Mouse (Mus musculus) MEL-GATA-1-ER (cell line): Measurements from ENCODE around the gene Mrgprh.

ENCODE experiments used
- DNase-seq: peaks from one replicate; pipeline ENCODE4 v3.0.0-alpha.2; 2012; ENCODE audit warnings: low read depth; ENCODE audit errors: extremely low read depth

Gene Mrgprh

GRCm38 (mm10) chr17:12875734-12876133 is at the start of gene Mrgprh:
Gene Mrgprh (plus strand): TSS chr17:12876034.
- no peak for DNase-seq

- no peak for DNase-seq
These were observed 45.5 kb upstream of the Mrgprh start for GRCm38 (mm10) chr17:12830351-12830750.

- no peak for DNase-seq
These were observed 43.6 kb upstream of the Mrgprh start for GRCm38 (mm10) chr17:12832231-12832630.

GRCm38 (mm10) chr17:12832657-12833056 is 43.2 kb upstream of the Mrgprh start:
- no peak for DNase-seq

GRCm38 (mm10) chr17:12834317-12834716 is 41.5 kb upstream of the Mrgprh start:
- DNase-seq: no peak

- no peak for DNase-seq
These were observed 41.0 kb upstream of the Mrgprh start for GRCm38 (mm10) chr17:12834826-12835225.

- DNase-seq: no peak
These were observed 40.1 kb upstream of the Mrgprh start for GRCm38 (mm10) chr17:12835738-12836137.

- no peak for DNase-seq
These were observed 36.2 kb upstream of the Mrgprh start for GRCm38 (mm10) chr17:12839475-12840267.

GRCm38 (mm10) chr17:12843826-12844225 is 32.0 kb upstream of the Mrgprh start:
- DNase-seq: no peak

GRCm38 (mm10) chr17:12844540-12844939 is 31.3 kb upstream of the Mrgprh start:
- DNase-seq: no peak

- DNase-seq: no peak
These were observed 30.0 kb upstream of the Mrgprh start for GRCm38 (mm10) chr17:12845862-12846261.

- no peak for DNase-seq
These were observed 29.4 kb upstream of the Mrgprh start for GRCm38 (mm10) chr17:12846474-12846873.

GRCm38 (mm10) chr17:12847736-12848135 is 28.1 kb upstream of the Mrgprh start:
- DNase-seq: no peak

GRCm38 (mm10) chr17:12849778-12850382 is 26.0 kb upstream of the Mrgprh start:
- no peak for DNase-seq

- no peak for DNase-seq
These were observed 24.1 kb upstream of the Mrgprh start for GRCm38 (mm10) chr17:12851689-12852088.

- peak; percentile 22 for DNase-seq
These were observed 22.0 kb upstream of the Mrgprh start for GRCm38 (mm10) chr17:12853821-12854220.

GRCm38 (mm10) chr17:12854386-12854785 is 21.4 kb upstream of the Mrgprh start:
- DNase-seq: no peak

- DNase-seq: no peak
These were observed 18.4 kb upstream of the Mrgprh start for GRCm38 (mm10) chr17:12857395-12857794.

- DNase-seq: peak; percentile 34
These were observed 17.8 kb upstream of the Mrgprh start for GRCm38 (mm10) chr17:12858072-12858471.

- DNase-seq: no peak
These were observed 16.8 kb upstream of the Mrgprh start for GRCm38 (mm10) chr17:12859006-12859520.

- no peak for DNase-seq
These were observed 11.7 kb upstream of the Mrgprh start for GRCm38 (mm10) chr17:12864111-12864510.

GRCm38 (mm10) chr17:12865407-12865806 is 10.4 kb upstream of the Mrgprh start:
- peak; percentile 17 for DNase-seq

GRCm38 (mm10) chr17:12866853-12867252 is 9.0 kb upstream of the Mrgprh start:
- DNase-seq: no peak
